Mouse (Mus musculus) midbrain, embryonic 10.5 days (tissue): ENCODE measurements around the gene Fam84b. TPM values are rescaled to one million over a fixed set of nuclear protein-coding genes. Genes with fewer than 3 reads are reported as not detected.

Experiments used
- DNase-seq: peaks from one replicate; pipeline ENCODE4 v3.0.0-alpha.2; 2017; ENCODE audit warnings: low spot score
- H3K27ac ChIP-seq: fragments of 300-500 bp; sonication (generic); replicated peaks from 2 replicates; pipeline ENCODE4 v1.5.1; 2016; ENCODE audit warnings: mild to moderate bottlenecking
- H3K27me3 ChIP-seq: fragments of 300-500 bp; sonication (generic); 2 replicates; pipeline ENCODE4 v1.6.1; 2016; ENCODE audit warnings: low read depth, mild to moderate bottlenecking; ENCODE audit not compliant: poor library complexity, severe bottlenecking
- H3K36me3 ChIP-seq: fragments of 300-500 bp; sonication (generic); 2 replicates; pipeline ENCODE4 v1.6.1; 2016; ENCODE audit warnings: mild to moderate bottlenecking, moderate library complexity
- H3K4me1 ChIP-seq: fragments of 300-500 bp; sonication (generic); 2 replicates; pipeline ENCODE4 v1.6.1; 2016
- H3K4me3 ChIP-seq: fragments of 300-500 bp; sonication (generic); 2 replicates; pipeline ENCODE4 v1.5.1; 2016; ENCODE audit warnings: mild to moderate bottlenecking, moderate library complexity
- H3K9me3 ChIP-seq: fragments of 300-500 bp; sonication (generic); replicated peaks from 2 replicates; pipeline ENCODE4 v1.6.1; 2016; ENCODE audit warnings: mild to moderate bottlenecking
- WGBS: fragments of 180-500 bp; shearing (Covaris S2); methylation state at CpG from one replicate; pipeline ENCODE4 v1.1.7; 2016; 5-methylcytosine and 5-hydroxymethylcytosine counted together
- polyA plus RNA-seq: library from polyadenylated mRNA; unstranded; fragments of >200 nt; fragmentation: Nextera tagmentation; extraction: Ambion mirVana; gene quantifications from 2 replicates; pipeline ENCODE4 v1.2.1, GENCODE M21; 2016

Gene Fam84b
- polyA plus RNA-seq, 1 experiment from 2014 or later, result 11.8 TPM

- Histone ChIP-seq H3K36me3 (peaks cover 19% of the 10 kb centered on the region), H3K4me3 (peak overlapping the region; percentile 77), H3K4me1 (peaks cover 44% of the 10 kb centered on the region), H3K27ac (peak overlapping the region; percentile 87), H3K9me3 (no peaks in the 10 kb centered on the region), H3K27me3 (peaks cover 13% of the 10 kb centered on the region)
- WGBS, result 0% methylated on average over 24 of the region's 24 CpGs
- no peak for DNase-seq
Observed at GRCm38 (mm10) chr15:60823620-60823869, 30.0 kb downstream of the Fam84b start.

DNA sequence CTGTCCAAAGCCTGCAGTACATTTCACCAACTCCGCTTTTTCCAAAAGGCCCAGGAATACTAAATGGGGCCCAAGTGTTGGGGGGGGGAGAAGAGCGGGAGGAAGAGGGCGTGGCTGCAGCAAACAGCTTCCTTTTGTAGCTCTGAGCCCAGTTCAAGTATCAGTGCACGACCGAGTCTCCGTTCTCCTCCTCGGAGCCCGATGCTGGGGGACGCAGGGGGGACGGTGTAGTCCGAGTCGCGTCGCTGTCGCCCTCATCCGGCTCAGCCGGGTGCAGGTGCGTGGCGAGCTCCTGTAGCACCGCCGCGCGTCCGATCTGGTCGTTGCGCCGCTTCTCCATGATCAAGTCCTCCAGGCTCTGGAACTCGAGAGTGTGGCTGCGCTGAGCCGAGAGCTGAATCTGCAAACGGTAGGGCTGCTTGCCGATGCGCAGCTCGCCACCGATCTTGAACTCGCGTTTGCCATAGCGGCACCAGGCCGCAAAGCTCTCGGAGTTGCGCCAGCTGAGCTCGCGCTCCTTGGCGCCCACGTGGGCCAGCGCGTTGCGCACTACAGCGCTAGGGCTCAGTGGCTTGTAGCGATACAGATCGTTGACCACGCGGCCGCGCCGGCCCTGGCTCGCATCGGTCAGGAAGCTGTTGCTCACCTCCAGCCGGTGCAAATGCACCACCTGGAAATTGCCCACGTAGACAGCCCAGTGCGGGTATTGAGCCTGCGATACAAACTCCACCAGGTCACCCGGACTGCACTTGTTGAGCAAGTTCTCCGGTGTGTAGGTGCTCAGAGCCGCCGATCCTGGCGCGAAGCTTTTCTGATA, 30.6 kb downstream of the Fam84b start:
- Histone ChIP-seq H3K4me1 (peaks cover 44% of the 10 kb centered on the region), H3K4me3 (peak overlapping the region; percentile 77), H3K27ac (peak overlapping the region; percentile 87), H3K36me3 (peaks cover 20% of the 10 kb centered on the region), H3K27me3 (peaks cover 13% of the 10 kb centered on the region), H3K9me3 (no peaks in the 10 kb centered on the region)
- DNase-seq, result peak; percentile 81
- under 1% methylated on average over 68 of the region's 68 CpGs for WGBS

DNA sequence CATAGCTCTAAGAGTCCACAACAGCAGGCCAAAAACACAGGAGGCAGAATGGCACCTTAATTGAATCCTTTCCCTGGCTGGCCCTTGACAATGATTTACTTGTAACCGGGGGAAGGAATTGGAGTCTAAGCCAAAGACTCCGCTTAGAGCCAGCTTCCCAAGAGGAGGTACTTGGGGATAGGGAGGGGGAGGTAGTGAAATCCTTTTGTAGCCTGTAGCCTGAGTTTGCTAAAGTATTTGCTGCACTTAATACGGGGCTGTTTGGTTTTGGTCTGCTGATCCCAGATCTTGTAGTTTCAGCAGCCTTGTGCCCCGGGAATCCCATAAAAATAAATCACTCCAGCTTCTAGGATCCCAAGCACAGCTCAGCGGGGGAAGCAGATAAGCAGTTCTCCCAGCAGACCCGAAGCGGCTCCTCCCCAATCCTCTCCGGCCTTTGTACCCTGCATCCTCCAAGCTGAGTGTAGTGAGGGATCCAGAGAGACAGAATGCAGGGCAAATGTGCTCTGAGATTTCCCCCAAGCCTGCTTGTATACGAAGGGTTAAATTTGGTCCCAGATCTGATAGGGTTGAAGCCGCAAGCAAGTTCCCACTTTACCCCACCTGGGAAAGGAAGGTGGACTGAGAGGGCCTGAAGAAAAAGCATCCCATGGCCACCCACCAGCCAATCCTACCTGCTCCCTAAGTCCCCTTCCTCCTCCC, 31.3 kb downstream of the Fam84b start:
- 3% methylated on average over 10 of the region's 10 CpGs for WGBS
- H3K4me1 ChIP-seq, result peaks cover 44% of the 10 kb centered on the region
- peaks cover 20% of the 10 kb centered on the region for H3K36me3 ChIP-seq

DNA sequence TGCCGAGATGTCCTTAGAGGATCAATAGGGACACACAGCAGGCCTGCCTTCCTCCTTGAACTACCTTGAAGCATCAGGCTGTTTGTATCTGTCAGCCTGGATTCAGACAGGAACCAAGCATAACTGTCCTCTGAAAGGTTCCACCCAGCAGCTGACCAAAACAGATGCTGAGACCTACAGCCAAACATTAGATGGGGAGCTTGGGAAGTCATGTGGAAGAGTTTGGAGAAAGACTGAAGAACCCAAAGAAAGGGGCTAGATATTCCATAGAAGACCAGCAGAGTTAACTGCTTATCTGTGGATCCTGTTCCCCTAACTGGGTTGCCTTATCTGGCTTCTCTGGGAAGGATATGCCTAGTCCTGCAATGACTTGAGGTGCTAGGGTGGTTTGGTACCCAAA, 35.1 kb downstream of the Fam84b start:
- Histone ChIP-seq H3K27ac (no peak overlapping the region), H3K9me3 (no peaks in the 10 kb centered on the region), H3K27me3 (peaks cover 6% of the 10 kb centered on the region; the same call in 1 of the 2 replicates), H3K4me3 (no peak overlapping the region), H3K36me3 (peaks cover 20% of the 10 kb centered on the region), H3K4me1 (peaks cover 34% of the 10 kb centered on the region)
- DNase-seq, result no peak
- WGBS, result 82% methylated on average over 1 of the region's 1 CpGs

More for the DNA sequence above, 31.3 kb downstream of the Fam84b start:
- DNase-seq, result peak; percentile 59
- Histone ChIP-seq H3K4me3 (peak overlapping the region; percentile 77), H3K27ac (peak overlapping the region; percentile 87), H3K9me3 (no peaks in the 10 kb centered on the region), H3K27me3 (peaks cover 13% of the 10 kb centered on the region)

GRCm38 (mm10) chr15:60816478-60816877, 37.1 kb downstream of the Fam84b start:
- no peak for DNase-seq
- H3K27ac ChIP-seq, result 0 out of 2 replicates have a peak overlapping the region, but pooled peaks have one; percentile 17
- H3K4me1 ChIP-seq, result peaks cover 13% of the 10 kb centered on the region
- 42% methylated on average over 1 of the region's 1 CpGs for WGBS
- H3K9me3 ChIP-seq, result no peaks in the 10 kb centered on the region
- H3K27me3 ChIP-seq, result peaks cover 3% of the 10 kb centered on the region; the same call in 1 of the 2 replicates
- peaks cover 20% of the 10 kb centered on the region for H3K36me3 ChIP-seq
- H3K4me3 ChIP-seq, result no peak overlapping the region

- DNase-seq, result no peak
- Histone ChIP-seq H3K27ac (no peak overlapping the region), H3K36me3 (0 out of 2 replicates have a peak, but pooled peaks cover 3% of the 10 kb centered on the region), H3K9me3 (no peaks in the 10 kb centered on the region), H3K4me1 (peaks cover 10% of the 10 kb centered on the region), H3K4me3 (no peak overlapping the region), H3K27me3 (no peaks in the 10 kb centered on the region)
- 85% methylated on average over 3 of the region's 3 CpGs for WGBS
Observed at GRCm38 (mm10) chr15:60814542-60814941, 39.0 kb downstream of the Fam84b start.

DNA sequence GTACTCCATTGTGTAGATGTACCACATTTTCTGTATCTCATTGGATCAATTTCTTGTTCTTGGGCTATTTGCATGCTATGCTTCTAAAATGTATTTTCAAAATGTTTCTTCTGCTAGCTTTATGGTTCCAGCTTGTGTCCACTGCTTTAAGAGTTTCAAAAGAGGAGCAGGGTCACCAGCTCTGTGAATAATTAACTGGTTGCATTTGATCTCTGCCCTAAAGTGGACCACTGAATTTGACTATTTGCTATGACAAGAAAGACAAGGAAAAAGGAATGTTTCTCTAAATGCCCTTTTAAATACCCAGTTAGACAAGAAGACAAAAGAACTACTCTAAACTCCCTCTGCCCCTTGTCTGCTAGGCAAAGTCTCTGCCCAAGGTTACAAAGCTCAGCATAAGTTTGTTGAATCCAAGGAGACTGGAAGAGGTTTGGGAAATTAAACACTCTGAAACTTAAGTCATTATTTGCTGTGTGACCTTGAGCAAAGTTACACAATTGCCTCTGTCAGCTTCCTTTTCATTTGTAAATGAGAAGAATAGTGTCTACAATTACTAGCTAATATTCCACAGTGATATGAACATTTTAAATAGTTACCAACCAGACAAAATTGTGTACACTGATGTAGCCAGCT, 60.4 kb downstream of the Fam84b start:
- no peaks in the 10 kb centered on the region for H3K4me1 ChIP-seq

GRCm38 (mm10) chr15:60789084-60789483, 64.5 kb downstream of the Fam84b start:
- Histone ChIP-seq H3K4me3 (no peak overlapping the region), H3K4me1 (no peaks in the 10 kb centered on the region), H3K27ac (no peak overlapping the region), H3K27me3 (no peaks in the 10 kb centered on the region), H3K36me3 (no peaks in the 10 kb centered on the region), H3K9me3 (no peaks in the 10 kb centered on the region)
- 79% methylated on average over 1 of the region's 1 CpGs for WGBS
- no peak for DNase-seq

More for the DNA sequence above, 60.4 kb downstream of the Fam84b start:
- Histone ChIP-seq H3K36me3 (no peaks in the 10 kb centered on the region), H3K4me3 (no peak overlapping the region), H3K27ac (no peak overlapping the region), H3K27me3 (no peaks in the 10 kb centered on the region), H3K9me3 (no peaks in the 10 kb centered on the region)
- no peak for DNase-seq

- H3K4me1 ChIP-seq, result no peaks in the 10 kb centered on the region
- no peaks in the 10 kb centered on the region for H3K27me3 ChIP-seq
- H3K4me3 ChIP-seq, result no peak overlapping the region
- no peaks in the 10 kb centered on the region for H3K9me3 ChIP-seq
- DNase-seq, result no peak
- WGBS, result 82% methylated on average over 2 of the region's 2 CpGs
- no peak overlapping the region for H3K27ac ChIP-seq
- H3K36me3 ChIP-seq, result no peaks in the 10 kb centered on the region
Observed at GRCm38 (mm10) chr15:60783761-60784160, 69.8 kb downstream of the Fam84b start.

DNA sequence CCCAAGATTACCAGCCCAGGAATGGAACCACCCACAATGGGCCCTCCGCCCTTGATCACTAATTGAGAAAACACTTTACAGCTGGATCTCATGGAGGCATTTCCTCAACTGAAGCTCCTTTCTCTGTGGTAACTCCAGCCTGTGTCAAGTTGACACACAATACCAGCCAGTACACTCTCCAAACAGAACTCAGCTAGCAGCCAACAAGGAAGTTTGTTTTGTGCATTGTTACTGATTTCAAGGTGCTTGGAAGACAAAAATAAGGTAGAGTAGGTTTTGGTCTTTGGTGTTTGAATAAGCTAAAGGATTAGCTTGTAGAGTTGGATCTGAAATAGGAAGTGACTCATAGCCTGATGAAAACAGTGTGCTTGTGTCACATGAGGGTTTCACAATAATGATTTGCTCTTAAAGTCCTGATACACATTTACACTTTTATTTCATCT, 74.0 kb downstream of the Fam84b start:
- DNase-seq, result no peak
- Histone ChIP-seq H3K36me3 (no peaks in the 10 kb centered on the region), H3K9me3 (no peaks in the 10 kb centered on the region), H3K27ac (no peak overlapping the region), H3K27me3 (no peaks in the 10 kb centered on the region), H3K4me1 (no peaks in the 10 kb centered on the region), H3K4me3 (no peak overlapping the region)
- 91% methylated on average over 1 of the region's 1 CpGs for WGBS

- WGBS, result 89% methylated on average over 4 of the region's 4 CpGs
- H3K36me3 ChIP-seq, result no peaks in the 10 kb centered on the region
- DNase-seq, result no peak
- H3K27me3 ChIP-seq, result no peaks in the 10 kb centered on the region
- H3K27ac ChIP-seq, result no peak overlapping the region
- H3K9me3 ChIP-seq, result no peaks in the 10 kb centered on the region
- no peak overlapping the region for H3K4me3 ChIP-seq
- H3K4me1 ChIP-seq, result no peaks in the 10 kb centered on the region
Observed at GRCm38 (mm10) chr15:60779063-60779462, 74.5 kb downstream of the Fam84b start.
